Mouse (Mus musculus): ENCODE data around the gene Sgcd.
"Not testable (repeated sequence)": the region's sequence is repeated elsewhere in the genome, so short reads cannot be mapped to it uniquely, and the experiment has no call there.

Sgcd gene

GRCm38 (mm10) chr11:47776019-47776418 is 212.8 kb downstream of the Sgcd start:
- no peak for DNase-seq (ENCODE audit: low spot score)

DNA sequence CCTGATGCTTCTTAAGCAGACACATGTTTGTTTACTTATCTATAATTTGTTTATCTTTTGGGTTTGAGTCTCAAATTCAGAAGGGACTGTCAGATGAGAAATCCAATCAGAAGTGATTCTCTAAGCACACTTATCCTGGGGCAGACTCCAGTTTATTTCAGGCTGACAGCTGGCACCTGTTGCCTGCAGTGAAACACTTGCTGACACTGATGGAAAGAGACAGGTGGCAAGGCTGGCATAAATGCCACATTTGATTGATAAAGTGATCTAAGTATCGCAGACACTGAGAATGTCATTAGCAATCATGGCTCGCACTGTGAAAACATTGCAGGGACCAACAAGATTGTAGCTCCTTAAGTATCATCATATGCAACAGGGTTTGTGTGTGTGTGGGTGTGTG is 222.9 kb downstream of the Sgcd start:
- no peak for DNase-seq (ENCODE audit: low spot score)

DNA sequence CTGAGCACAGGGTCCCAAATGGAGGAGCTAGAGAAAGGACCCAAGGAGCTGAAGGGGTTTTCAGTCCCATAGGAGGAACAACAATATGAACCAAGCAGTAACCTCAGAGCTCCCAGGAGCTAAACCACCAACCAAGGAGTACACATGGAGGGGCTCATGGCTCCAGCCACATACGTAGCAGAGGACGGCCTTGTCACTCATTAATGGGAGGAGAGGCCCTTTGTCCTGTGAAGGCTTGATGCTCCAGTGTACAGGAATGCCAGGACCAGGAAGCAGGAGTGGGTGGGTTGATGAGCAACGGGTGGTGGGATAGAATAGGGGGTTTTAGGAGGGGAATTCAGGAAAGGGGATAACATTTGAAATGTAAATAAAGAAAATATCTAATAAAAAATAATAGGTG is 225.2 kb downstream of the Sgcd start:
- DNase-seq (ENCODE audit: low spot score) = not testable (repeated sequence)

DNA sequence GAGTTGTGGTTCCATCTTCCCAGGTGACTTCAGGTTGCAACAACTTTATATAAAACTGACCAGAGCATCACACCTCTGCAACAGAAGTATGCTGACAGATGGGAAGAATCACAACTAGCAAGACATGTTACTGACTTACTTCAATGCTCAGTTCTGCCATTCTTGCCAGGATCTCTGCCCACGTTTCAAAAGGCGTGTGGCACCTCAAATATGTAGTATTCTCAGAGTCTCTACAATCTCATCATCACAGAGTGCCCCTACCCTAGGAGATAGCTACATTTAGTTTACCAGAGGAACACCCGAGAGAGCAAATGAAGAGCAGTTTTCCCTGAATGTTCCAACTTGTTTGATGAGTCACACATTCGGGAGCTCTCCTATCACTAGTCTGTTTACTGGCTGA is 229.8 kb downstream of the Sgcd start:
- no peak for DNase-seq (ENCODE audit: low spot score)

DNA sequence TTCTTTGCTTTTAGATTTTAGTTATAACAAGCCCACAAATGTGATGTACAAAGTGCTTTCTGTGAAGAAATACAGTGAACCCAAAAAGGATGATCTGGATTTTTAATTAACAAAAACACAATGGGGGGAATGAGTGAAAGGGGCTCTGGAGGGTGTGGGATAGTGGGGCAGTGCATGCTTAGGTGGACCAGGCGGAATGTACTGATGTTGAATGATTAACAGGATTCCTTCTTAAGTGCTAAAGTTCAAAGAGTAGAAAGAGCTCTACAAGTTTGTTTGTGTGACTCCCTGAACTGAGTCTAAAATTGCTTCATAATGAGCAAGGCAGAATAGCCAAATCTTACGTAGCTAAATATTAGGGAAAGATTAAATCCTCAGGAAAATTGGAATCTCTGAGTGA is 246.0 kb downstream of the Sgcd start:
- DNase-seq (ENCODE audit: low spot score) = no peak

GRCm38 (mm10) chr11:47704930-47705787 is 283.6 kb downstream of the Sgcd start:
- DNase-seq (ENCODE audit: low spot score) = no peak

GRCm38 (mm10) chr11:47695611-47696010 is 293.2 kb downstream of the Sgcd start:
- no peak for DNase-seq (ENCODE audit: low spot score)

GRCm38 (mm10) chr11:47658135-47658534 is 330.6 kb downstream of the Sgcd start:
- DNase-seq (ENCODE audit: low spot score) = no peak

- no peak for DNase-seq (ENCODE audit: low spot score)
These were observed 342.9 kb downstream of the Sgcd start for GRCm38 (mm10) chr11:47645911-47646310.

DNA sequence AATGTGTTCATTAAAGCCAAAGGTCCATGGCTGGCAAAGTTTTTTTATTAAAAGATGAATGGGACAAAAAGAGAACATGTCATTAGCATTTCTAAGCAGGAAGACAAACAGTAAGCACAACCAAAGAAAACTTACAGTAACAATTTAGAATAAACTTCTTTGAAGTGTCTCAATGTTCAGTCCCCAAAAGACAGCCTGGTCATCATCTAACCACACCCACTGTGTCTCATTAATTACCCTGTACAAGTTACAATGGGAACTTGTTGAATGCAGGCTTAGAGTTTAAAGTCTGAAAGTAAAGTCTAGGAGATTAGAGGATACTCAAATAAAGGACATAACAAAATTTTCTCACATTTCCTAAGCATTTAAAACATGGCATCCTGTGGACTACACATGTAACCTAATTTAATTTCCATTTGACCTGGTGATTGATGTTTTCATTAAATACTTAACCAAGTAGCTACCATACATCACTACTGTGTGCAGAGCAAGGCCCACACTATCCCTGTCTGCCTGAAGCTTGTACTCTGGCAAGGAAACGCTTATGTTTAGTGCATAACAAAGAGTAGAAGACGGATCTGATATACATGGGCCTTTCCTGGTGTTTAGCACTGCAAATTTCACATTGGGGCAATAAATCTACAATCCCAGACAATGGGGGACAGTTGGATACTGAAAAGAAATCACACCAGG is 347.1 kb downstream of the Sgcd start:
- DNase-seq (ENCODE audit: low spot score) = no peak

GRCm38 (mm10) chr11:47640556-47640955 is 348.2 kb downstream of the Sgcd start:
- DNase-seq (ENCODE audit: low spot score) = no peak

DNA sequence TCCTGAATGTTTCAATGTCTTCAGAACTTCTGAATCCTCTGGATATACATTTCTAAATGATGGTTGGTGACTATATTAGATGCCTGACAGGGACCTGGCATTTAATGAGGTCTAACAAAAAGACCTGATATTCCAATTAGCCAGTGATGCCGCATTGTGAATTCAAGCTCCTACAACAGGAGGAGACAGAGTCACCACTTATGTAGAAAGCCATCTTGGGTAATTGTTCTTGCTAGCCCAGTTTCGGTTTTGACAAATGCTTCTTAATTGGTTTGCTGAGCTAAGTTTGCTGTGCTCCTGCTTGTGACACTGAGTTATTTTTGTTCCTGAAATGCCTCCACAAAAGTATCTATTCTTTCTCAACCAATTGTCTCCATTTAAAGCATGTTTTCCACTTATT is 358.6 kb downstream of the Sgcd start:
- no peak for DNase-seq (ENCODE audit: low spot score)

DNA sequence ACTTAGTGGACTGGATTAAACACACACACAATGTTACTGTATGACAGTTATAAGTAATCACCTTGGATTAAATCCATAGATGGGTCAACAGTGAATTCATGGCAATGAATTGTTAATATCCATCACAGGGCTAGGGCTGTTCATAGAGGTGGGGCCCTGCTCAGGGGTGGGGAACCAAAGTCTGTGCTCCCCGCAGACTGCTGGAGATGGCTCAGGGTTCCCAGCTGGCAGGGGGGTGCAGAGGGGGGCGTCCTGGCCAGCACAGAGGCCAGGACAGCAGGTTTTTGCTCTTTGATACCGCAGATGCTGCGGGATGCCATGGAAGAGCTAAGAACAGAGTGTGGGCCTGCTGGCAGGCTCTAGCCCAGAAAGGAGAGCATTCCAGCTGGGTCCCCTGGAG is 378.9 kb downstream of the Sgcd start:
- no peak for DNase-seq (ENCODE audit: low spot score)

DNA sequence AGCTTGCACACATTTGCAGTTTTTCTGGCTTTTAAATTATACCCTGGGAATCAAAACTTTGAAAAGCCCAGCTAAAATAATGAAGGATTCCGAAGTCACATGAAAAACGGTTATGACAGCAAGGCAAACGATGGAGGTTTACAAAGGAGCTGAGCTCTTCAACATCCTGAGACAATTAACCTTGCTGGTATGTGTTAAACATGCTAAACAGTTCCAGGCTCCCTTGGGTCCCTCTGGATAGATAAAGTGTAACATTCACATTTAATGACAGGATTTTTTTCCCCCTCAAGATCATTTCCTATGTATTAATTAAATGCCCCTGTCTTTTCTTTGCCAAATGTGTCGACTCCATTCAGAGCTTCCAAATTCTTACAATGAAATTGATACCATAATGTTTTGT is 414.1 kb downstream of the Sgcd start:
- DNase-seq (ENCODE audit: low spot score) = no peak

DNA sequence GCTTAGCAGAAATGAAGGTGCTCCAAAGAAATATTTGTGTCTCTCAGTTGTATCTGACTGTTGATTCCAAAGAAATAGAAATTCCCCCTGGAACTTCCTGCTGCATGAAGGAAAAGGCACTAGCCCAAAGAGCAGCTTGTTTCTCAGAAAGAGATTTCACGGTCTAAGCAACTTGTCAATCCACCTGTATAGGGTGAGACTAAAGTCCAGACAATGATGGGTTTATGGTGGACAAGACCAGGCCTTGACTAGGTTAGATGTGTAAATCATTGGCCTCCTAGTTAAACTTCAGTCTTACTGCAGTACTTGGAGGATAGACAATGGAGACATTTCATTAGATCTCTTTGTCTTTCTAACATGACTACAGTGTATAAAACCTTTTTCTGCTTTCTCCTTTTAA is 420.3 kb downstream of the Sgcd start:
- DNase-seq (ENCODE audit: low spot score) = no peak

DNA sequence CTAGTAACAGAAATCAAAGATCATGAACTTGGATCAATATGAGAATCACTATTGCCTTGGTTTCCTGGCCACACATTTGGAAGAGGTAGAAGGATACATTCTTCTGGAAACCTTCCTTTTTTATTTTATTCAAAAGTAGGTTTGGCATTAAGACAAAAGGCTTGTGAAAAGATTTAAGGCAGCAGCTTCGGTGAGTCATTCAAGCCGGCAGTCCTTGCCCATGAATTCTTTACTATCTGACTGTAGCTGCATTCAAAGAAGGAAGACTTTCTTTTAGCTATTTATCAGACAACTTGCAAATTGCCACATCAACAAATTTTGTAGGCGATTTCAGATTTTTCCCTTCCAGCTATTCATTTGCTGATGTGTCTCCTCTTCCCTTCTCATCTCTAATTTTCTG is 422.6 kb downstream of the Sgcd start:
- no peak for DNase-seq (ENCODE audit: low spot score)

GRCm38 (mm10) chr11:47524845-47525244 is 463.9 kb downstream of the Sgcd start:
- DNase-seq (ENCODE audit: low spot score) = no peak

- no peak for DNase-seq (ENCODE audit: low spot score)
These were observed 480.7 kb downstream of the Sgcd start for GRCm38 (mm10) chr11:47508047-47508446.

GRCm38 (mm10) chr11:47503236-47503635 is 485.5 kb downstream of the Sgcd start:
- DNase-seq (ENCODE audit: low spot score) = not testable (repeated sequence)

DNA sequence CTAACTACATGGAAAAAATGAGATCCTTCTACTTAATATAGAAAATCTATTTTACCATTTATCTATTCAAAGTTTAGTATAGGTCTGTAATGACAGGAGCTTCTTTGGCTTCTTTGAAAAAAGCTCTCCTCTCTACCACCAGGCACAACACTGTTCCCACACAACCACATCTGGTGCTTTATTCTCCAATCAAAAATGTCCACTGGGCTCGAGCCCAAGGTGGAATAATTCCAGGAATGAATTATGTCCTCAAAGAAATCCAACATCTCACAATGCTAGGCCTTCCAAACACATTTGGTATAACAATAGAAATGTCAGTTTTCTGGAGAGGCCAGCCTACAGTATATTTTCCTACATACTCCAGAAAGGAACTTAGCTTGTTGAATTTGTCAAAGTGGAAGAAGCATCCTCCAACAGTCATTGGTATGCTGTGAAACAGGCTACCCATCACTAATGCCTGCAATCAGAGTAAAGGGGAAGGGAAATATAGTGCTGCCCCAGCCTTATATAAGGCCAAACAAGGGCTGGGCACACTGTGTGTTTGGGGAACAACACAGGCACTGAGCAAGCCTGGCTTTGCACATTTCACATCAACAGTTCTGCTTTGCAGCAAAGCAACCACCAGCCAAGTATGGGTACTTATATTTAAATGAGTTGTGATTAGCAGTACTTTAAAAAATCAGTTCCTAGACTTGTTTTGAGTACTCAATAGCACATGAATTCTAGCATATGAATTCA is 515.1 kb downstream of the Sgcd start:
- no peak for DNase-seq (ENCODE audit: low spot score)

DNA sequence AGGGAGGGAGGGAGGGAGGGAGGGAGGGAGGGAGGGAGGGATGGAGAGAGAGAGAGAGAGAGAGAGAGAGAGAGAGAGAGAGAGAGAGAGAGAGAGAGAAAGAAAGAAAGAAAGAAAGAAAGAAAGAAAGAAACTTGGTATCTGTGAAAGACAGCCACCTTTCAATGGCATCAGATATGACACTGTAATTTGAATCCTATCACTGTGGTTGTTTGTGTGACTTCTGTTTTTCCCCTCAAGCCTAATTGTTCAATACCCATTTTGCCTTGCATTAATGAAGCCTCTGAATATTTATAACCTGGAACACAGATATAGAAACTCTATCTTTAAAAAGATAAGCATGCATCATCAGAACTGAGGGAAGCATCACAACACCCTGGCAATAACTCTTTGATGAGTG is 528.1 kb downstream of the Sgcd start:
- not testable (repeated sequence) for DNase-seq (ENCODE audit: low spot score)

DNA sequence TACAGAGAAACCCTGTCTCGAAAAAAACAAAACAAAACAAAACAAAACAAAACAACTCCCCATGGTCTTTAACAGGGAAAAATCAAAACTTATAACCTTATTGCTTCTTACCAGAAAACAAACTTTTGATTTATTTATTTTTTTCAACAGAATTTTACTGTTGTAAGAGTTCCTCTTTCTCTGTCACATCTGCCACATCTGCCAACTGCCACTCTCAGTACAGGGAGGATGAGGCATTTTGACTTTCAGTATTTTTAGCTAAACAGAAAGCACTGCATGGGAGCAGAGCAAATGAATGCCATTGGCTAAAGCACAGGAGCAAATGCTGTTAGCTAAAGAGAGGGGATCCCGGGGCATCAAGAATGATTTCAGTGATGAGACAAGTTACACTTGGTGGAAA is 528.6 kb downstream of the Sgcd start:
- no peak for DNase-seq (ENCODE audit: low spot score)

DNA sequence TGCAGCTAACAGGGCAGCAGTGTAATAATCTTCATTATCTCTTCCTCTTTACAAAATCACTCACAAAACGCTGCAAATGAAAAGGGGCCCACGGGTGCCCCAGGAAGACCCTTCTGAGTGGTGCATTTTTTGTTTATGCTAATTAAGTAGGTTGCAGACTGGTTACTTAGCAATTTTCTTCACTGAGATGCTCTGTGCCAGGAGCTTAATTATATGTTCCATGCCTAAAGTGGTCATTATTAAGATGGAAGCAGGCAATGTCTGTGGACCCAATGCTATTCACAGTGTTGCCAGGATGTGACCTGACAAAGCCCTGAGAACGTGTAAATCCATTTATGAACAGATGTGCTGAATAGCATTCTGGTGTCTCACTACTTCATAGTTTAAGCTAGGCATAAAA is 529.6 kb downstream of the Sgcd start:
- DNase-seq (ENCODE audit: low spot score) = no peak

Measured in MN1 (cell line).